Mouse (Mus musculus) liver, postnatal 0 days (tissue): Measurements from ENCODE around the gene Fbxo10.

ENCODE experiments used
- CTCF ChIP-seq: sonication (generic); IDR thresholded peaks from 2 replicates; pipeline ENCODE4 v1.5.1; 2016; ENCODE audit warnings: antibody characterized with exemption, low read depth
- EP300 ChIP-seq: IDR thresholded peaks from 2 replicates; pipeline ENCODE4 v1.6.1; 2016; ENCODE audit warnings: antibody characterized with exemption, low read depth, mild to moderate bottlenecking

- no peak for TF ChIP-seq CTCF
- no peak for TF ChIP-seq EP300
These were observed 49.4 kb downstream of the Fbxo10 start for GRCm38 (mm10) chr4:45034693-45035628.
